Mouse (Mus musculus): ENCODE data around the gene 4930558C23Rik. TPM values are rescaled to one million over a fixed set of nuclear protein-coding genes. Genes with fewer than 3 reads are reported as not detected.
"Not testable (repeated sequence)": the region's sequence is repeated elsewhere in the genome, so short reads cannot be mapped to it uniquely, and the experiment has no call there.

The 4930558C23Rik gene
- polyA plus RNA-seq, 1 experiment from 2014 or later: not detected

GRCm38 (mm10) chr3:95427891-95428238, 25.2 kb upstream of the 4930558C23Rik start:
- H3K4me1 ChIP-seq (replicated peaks); H3K9ac ChIP-seq; H3K9me3 ChIP-seq; H3K27ac ChIP-seq (replicated peaks); H3K27me3 ChIP-seq; H3K36me3 ChIP-seq: not testable (repeated sequence)
- ATAC-seq (ENCODE audit: low FRiP score, low read depth): peak; percentile 51; the same call in 1 of the 2 replicates
- 23% methylated on average over 16 of the region's 21 CpGs for WGBS
- H3K4me3 ChIP-seq: peak overlapping the region; percentile 30
- peak overlapping the region; percentile 54 for H3K4me2 ChIP-seq

- not testable (repeated sequence) for H3K36me3 ChIP-seq; H3K9ac ChIP-seq; H3K27me3 ChIP-seq; H3K27ac ChIP-seq (replicated peaks); H3K4me1 ChIP-seq (replicated peaks); H3K9me3 ChIP-seq
- peak overlapping the region; percentile 54 for H3K4me2 ChIP-seq
- 39% methylated on average over 10 of the region's 33 CpGs for WGBS
- ATAC-seq (ENCODE audit: low FRiP score, low read depth): peak; percentile 82
- H3K4me3 ChIP-seq: peak overlapping the region; percentile 30
Measured at GRCm38 (mm10) chr3:95427117-95427890, 24.7 kb upstream of the 4930558C23Rik start.

- not testable (repeated sequence) for ATAC-seq (ENCODE audit: low FRiP score, low read depth); H3K27ac ChIP-seq (replicated peaks); H3K36me3 ChIP-seq; H3K27me3 ChIP-seq; H3K4me3 ChIP-seq; H3K4me1 ChIP-seq (replicated peaks); H3K4me2 ChIP-seq; H3K9me3 ChIP-seq; H3K9ac ChIP-seq
- WGBS: 89% methylated on average over 5 of the region's 5 CpGs
Measured at GRCm38 (mm10) chr3:95426476-95426875, 23.8 kb upstream of the 4930558C23Rik start.

GRCm38 (mm10) chr3:95417866-95418265, 15.2 kb upstream of the 4930558C23Rik start:
- 95% methylated on average over 6 of the region's 6 CpGs for WGBS
- no peak overlapping the region for H3K27ac ChIP-seq (replicated peaks)
- no peak for ATAC-seq (ENCODE audit: low FRiP score, low read depth)
- H3K4me3 ChIP-seq: no peak overlapping the region
- no peak overlapping the region for H3K4me2 ChIP-seq
- H3K27me3 ChIP-seq: no peaks in the 10 kb centered on the region
- H3K4me1 ChIP-seq (replicated peaks): no peaks in the 10 kb centered on the region
- H3K36me3 ChIP-seq: no peaks in the 10 kb centered on the region
- H3K9ac ChIP-seq: no peak overlapping the region
- no peaks in the 10 kb centered on the region for H3K9me3 ChIP-seq

- H3K4me2 ChIP-seq: no peak overlapping the region
- no peaks in the 10 kb centered on the region for H3K27me3 ChIP-seq
- H3K27ac ChIP-seq (replicated peaks): no peak overlapping the region
- no peaks in the 10 kb centered on the region for H3K4me1 ChIP-seq (replicated peaks)
- 97% methylated on average over 1 of the region's 1 CpGs for WGBS
- no peak overlapping the region for H3K4me3 ChIP-seq
- H3K9ac ChIP-seq: no peak overlapping the region
- no peak for ATAC-seq (ENCODE audit: low FRiP score, low read depth)
- H3K36me3 ChIP-seq: no peaks in the 10 kb centered on the region
- no peaks in the 10 kb centered on the region for H3K9me3 ChIP-seq
Measured at GRCm38 (mm10) chr3:95412268-95412667, 9.6 kb upstream of the 4930558C23Rik start.

GRCm38 (mm10) chr3:95408852-95409251, 6.2 kb upstream of the 4930558C23Rik start:
- 97% methylated on average over 2 of the region's 2 CpGs for WGBS
- Histone ChIP-seq H3K36me3 (no peaks in the 10 kb centered on the region), H3K9ac (no peak overlapping the region), H3K27ac (replicated peaks) (no peak overlapping the region), H3K9me3 (no peaks in the 10 kb centered on the region), H3K4me3 (no peak overlapping the region), H3K4me2 (no peak overlapping the region), H3K4me1 (replicated peaks) (no peaks in the 10 kb centered on the region), H3K27me3 (no peaks in the 10 kb centered on the region)
- ATAC-seq (ENCODE audit: low FRiP score, low read depth): no peak

- no peaks in the 10 kb centered on the region for H3K9me3 ChIP-seq
- no peak for ATAC-seq (ENCODE audit: low FRiP score, low read depth)
- no peaks in the 10 kb centered on the region for H3K36me3 ChIP-seq
Measured at GRCm38 (mm10) chr3:95407728-95408127, 5.1 kb upstream of the 4930558C23Rik start.

GRCm38 (mm10) chr3:95394385-95394784, 8.3 kb downstream of the 4930558C23Rik start:
- WGBS: 85% methylated on average over 4 of the region's 4 CpGs

More at GRCm38 (mm10) chr3:95407728-95408127, 5.1 kb upstream of the 4930558C23Rik start:
- WGBS: 82% methylated on average over 1 of the region's 1 CpGs
- H3K27ac ChIP-seq (replicated peaks): no peak overlapping the region
- H3K4me1 ChIP-seq (replicated peaks): no peaks in the 10 kb centered on the region
- no peaks in the 10 kb centered on the region for H3K27me3 ChIP-seq
- H3K4me2 ChIP-seq: no peak overlapping the region
- no peak overlapping the region for H3K4me3 ChIP-seq
- H3K9ac ChIP-seq: no peak overlapping the region

GRCm38 (mm10) chr3:95385401-95386075, 17.1 kb downstream of the 4930558C23Rik start:
- WGBS: 93% methylated on average over 5 of the region's 5 CpGs
- no peaks in the 10 kb centered on the region for H3K27me3 ChIP-seq
- no peak overlapping the region for H3K9ac ChIP-seq
- ATAC-seq (ENCODE audit: low FRiP score, low read depth): no peak
- no peaks in the 10 kb centered on the region for H3K36me3 ChIP-seq
- no peak overlapping the region for H3K27ac ChIP-seq (replicated peaks)
- H3K4me1 ChIP-seq (replicated peaks): no peaks in the 10 kb centered on the region
- H3K4me2 ChIP-seq: no peak overlapping the region
- no peaks in the 10 kb centered on the region for H3K9me3 ChIP-seq
- no peak overlapping the region for H3K4me3 ChIP-seq

More at GRCm38 (mm10) chr3:95394385-95394784, 8.3 kb downstream of the 4930558C23Rik start:
- no peaks in the 10 kb centered on the region for H3K4me1 ChIP-seq (replicated peaks)
- no peaks in the 10 kb centered on the region for H3K9me3 ChIP-seq
- no peaks in the 10 kb centered on the region for H3K36me3 ChIP-seq
- H3K9ac ChIP-seq: no peak overlapping the region
- no peak overlapping the region for H3K27ac ChIP-seq (replicated peaks)
- no peak for ATAC-seq (ENCODE audit: low FRiP score, low read depth)
- no peak overlapping the region for H3K4me3 ChIP-seq
- H3K27me3 ChIP-seq: no peaks in the 10 kb centered on the region
- no peak overlapping the region for H3K4me2 ChIP-seq

GRCm38 (mm10) chr3:95373208-95373607, 29.4 kb downstream of the 4930558C23Rik start:
- Histone ChIP-seq H3K4me2 (no peak overlapping the region), H3K9ac (no peak overlapping the region), H3K36me3 (no peaks in the 10 kb centered on the region), H3K4me1 (replicated peaks) (no peaks in the 10 kb centered on the region), H3K4me3 (no peak overlapping the region), H3K27me3 (no peaks in the 10 kb centered on the region), H3K9me3 (peaks cover 5% of the 10 kb centered on the region; the same call in 1 of the 2 replicates), H3K27ac (replicated peaks) (no peak overlapping the region)
- WGBS: 91% methylated on average over 10 of the region's 10 CpGs
- no peak for ATAC-seq (ENCODE audit: low FRiP score, low read depth)

GRCm38 (mm10) chr3:95370101-95370500, 32.5 kb downstream of the 4930558C23Rik start:
- Histone ChIP-seq H3K27ac (replicated peaks) (no peak overlapping the region), H3K4me2 (no peak overlapping the region), H3K4me3 (no peak overlapping the region), H3K4me1 (replicated peaks) (no peaks in the 10 kb centered on the region), H3K9ac (no peak overlapping the region), H3K36me3 (no peaks in the 10 kb centered on the region), H3K27me3 (no peaks in the 10 kb centered on the region), H3K9me3 (no peaks in the 10 kb centered on the region)
- ATAC-seq (ENCODE audit: low FRiP score, low read depth): no peak

GRCm38 (mm10) chr3:95360276-95360675, 42.4 kb downstream of the 4930558C23Rik start:
- ATAC-seq (ENCODE audit: low FRiP score, low read depth): not testable (repeated sequence)

More at GRCm38 (mm10) chr3:95360276-95360675, 42.4 kb downstream of the 4930558C23Rik start:
- not testable (repeated sequence) for H3K9me3 ChIP-seq; H3K27ac ChIP-seq (replicated peaks); H3K27me3 ChIP-seq; H3K4me3 ChIP-seq; H3K9ac ChIP-seq; H3K36me3 ChIP-seq; H3K4me1 ChIP-seq (replicated peaks); H3K4me2 ChIP-seq
- 89% methylated on average over 3 of the region's 3 CpGs for WGBS

All from hindbrain, embryonic 15.5 days (tissue).